Mouse (Mus musculus): ENCODE data around the gene Hpf1. TPM values are rescaled to one million over a fixed set of nuclear protein-coding genes. Genes with fewer than 3 reads are reported as not detected.

Gene Hpf1
- total RNA-seq (2021), result 1 to 10 TPM; 6.1 to 6.7 TPM
- long read RNA-seq, experiment 1, transcript Hpf1-205 (7 exons, 1,000 nt), result major isoform, 10 of 20 reads
- long read RNA-seq, experiment 1, transcript Hpf1-201 (8 exons, 1,191 nt), result minor isoform, 7 of 20 reads
- long read RNA-seq, experiment 1, partial matches to known transcripts, result 0 of 20 reads
- long read RNA-seq, experiment 1, other reads (novel, unspliced or antisense), result 2 of 20 reads
- long read RNA-seq, experiment 2, transcript Hpf1-201 (8 exons, 1,191 nt), result major isoform, 6 of 11 reads
- long read RNA-seq, experiment 2, partial matches to known transcripts, result 1 of 11 reads
- long read RNA-seq, experiment 2, other reads (novel, unspliced or antisense), result 2 of 11 reads

- DNase-seq, result peak; percentile 95
Measured at GRCm38 (mm10) chr8:60889843-60890519, at the start of gene Hpf1. TSS of gene Hpf1 (plus strand) at chr8:60890418.

GRCm38 (mm10) chr8:60842388-60842787, 47.8 kb upstream of the Hpf1 start:
- DNase-seq, result no peak

- no peak for DNase-seq
Measured at GRCm38 (mm10) chr8:60857559-60857958, 32.7 kb upstream of the Hpf1 start.

- DNase-seq, result no peak
Measured at GRCm38 (mm10) chr8:60858091-60858490, 32.1 kb upstream of the Hpf1 start.

- DNase-seq, result no peak
Measured at GRCm38 (mm10) chr8:60858911-60859476, 31.2 kb upstream of the Hpf1 start.

GRCm38 (mm10) chr8:60859605-60860004, 30.6 kb upstream of the Hpf1 start:
- no peak for DNase-seq

GRCm38 (mm10) chr8:60860749-60861148, 29.5 kb upstream of the Hpf1 start:
- no peak for DNase-seq

GRCm38 (mm10) chr8:60861783-60862182, 28.4 kb upstream of the Hpf1 start:
- no peak for DNase-seq

GRCm38 (mm10) chr8:60864875-60865274, 25.3 kb upstream of the Hpf1 start:
- DNase-seq, result no peak

GRCm38 (mm10) chr8:60865504-60866114, 24.6 kb upstream of the Hpf1 start:
- no peak for DNase-seq

GRCm38 (mm10) chr8:60867468-60868115, 22.6 kb upstream of the Hpf1 start:
- no peak for DNase-seq

- DNase-seq, result no peak
Measured at GRCm38 (mm10) chr8:60868236-60868965, 21.8 kb upstream of the Hpf1 start.

GRCm38 (mm10) chr8:60869761-60870160, 20.5 kb upstream of the Hpf1 start:
- DNase-seq, result no peak

- DNase-seq, result no peak
Measured at GRCm38 (mm10) chr8:60870231-60871193, 19.7 kb upstream of the Hpf1 start.

GRCm38 (mm10) chr8:60878617-60879016, 11.6 kb upstream of the Hpf1 start:
- DNase-seq, result no peak

- no peak for DNase-seq
Measured at GRCm38 (mm10) chr8:60883419-60884137, 6.6 kb upstream of the Hpf1 start.

GRCm38 (mm10) chr8:60886736-60887135, 3.5 kb upstream of the Hpf1 start:
- no peak for DNase-seq

GRCm38 (mm10) chr8:60889131-60889842, 931 bp upstream of the Hpf1 start:
- no peak for DNase-seq

- DNase-seq, result no peak
Measured at GRCm38 (mm10) chr8:60890520-60890874, 279 bp downstream of the Hpf1 start.

Data from gastrocnemius, postnatal 25 days (tissue).